22 mouse cellular contexts compared by ENCODE assay signal in genomic region chr2:32860799-32861198, GRCm38 (mm10). TPM values are rescaled to one million over a fixed set of nuclear protein-coding genes. Genes with fewer than 3 reads are reported as not detected.
DNase-seq lines count a peak whose midpoint lies in the region; ATAC-seq and TF ChIP-seq lines count a peak whose summit lies in the region.
"Had no signal": no experiment of that assay in that cellular context is flagged by ENCODE, and none has a peak within 500 bp of the region (broad histone marks: within the 10 kb centered on the region; RNA-seq: fewer than 3 reads in every experiment).

No protein-coding gene starts in this region.

- 79% methylated on average over 8 of the region's 8 CpGs for WGBS in forebrain, embryonic 12.5 days

- H3K9ac ChIP-seq in forebrain, embryonic 12.5 days: no peak overlapping the region
- H3K9ac ChIP-seq: embryonic facial prominence, embryonic 12.5 days had no signal

- no peak for TF ChIP-seq CTCF in E14TG2a.4 (conservative IDR thresholded peaks at IDR 0.05; ENCODE audit: low read length)

- H3K27ac ChIP-seq in forebrain, embryonic 12.5 days: no peak overlapping the region
- H3K27ac ChIP-seq: embryonic facial prominence, embryonic 10.5 days; embryonic facial prominence, embryonic 12.5 days had no signal

- H3K4me1 ChIP-seq in E14TG2a.4 (replicated peaks; ENCODE audit: low read depth, low read length): peaks cover 76% of the 10 kb centered on the region
- H3K4me1 ChIP-seq in forebrain, embryonic 12.5 days: no peaks in the 10 kb centered on the region
- H3K4me1 ChIP-seq: embryonic facial prominence, embryonic 12.5 days had no signal

- no peak overlapping the region for H3K4me2 ChIP-seq in forebrain, embryonic 12.5 days
- H3K4me2 ChIP-seq: embryonic facial prominence, embryonic 12.5 days had no signal

- ATAC-seq in forebrain, embryonic 12.5 days (ENCODE audit: low FRiP score): no peak
- ATAC-seq: CD4-positive, CD25-positive, alpha-beta regulatory T cell, adult 4 months; forebrain, embryonic 14.5 days; forebrain, embryonic 16.5 days had no signal

- H3K4me3 ChIP-seq in E14TG2a.4 (replicated peaks; ENCODE audit: low read length): peak overlapping the region; percentile 79
- no peak overlapping the region for H3K4me3 ChIP-seq in forebrain, embryonic 12.5 days (replicated peaks)
- H3K4me3 ChIP-seq: embryonic facial prominence, embryonic 10.5 days; embryonic facial prominence, embryonic 12.5 days had no signal

- H3K9me3 ChIP-seq in E14TG2a.4 (ENCODE audit: low read length): no peaks in the 10 kb centered on the region
- no peaks in the 10 kb centered on the region for H3K9me3 ChIP-seq in forebrain, embryonic 12.5 days
- H3K9me3 ChIP-seq: embryonic facial prominence, embryonic 10.5 days; embryonic facial prominence, embryonic 12.5 days; G1E had no signal

- H3K36me3 ChIP-seq in E14TG2a.4 (ENCODE audit: insufficient read depth, low read length): peaks cover 8% of the 10 kb centered on the region
- H3K36me3 ChIP-seq in forebrain, embryonic 12.5 days (replicated peaks): no peaks in the 10 kb centered on the region
- H3K36me3 ChIP-seq: embryonic facial prominence, embryonic 10.5 days; embryonic facial prominence, embryonic 12.5 days; G1E had no signal

- no peaks in the 10 kb centered on the region for H3K27me3 ChIP-seq in E14TG2a.4 (ENCODE audit: insufficient read depth, low read length)
- no peaks in the 10 kb centered on the region for H3K27me3 ChIP-seq in forebrain, embryonic 12.5 days
- H3K27me3 ChIP-seq: CH12.LX; embryonic facial prominence, embryonic 12.5 days had no signal

- peak; percentile 80 for DNase-seq in ES-CJ7 (ENCODE audit: low read depth, low spot score)
- DNase-seq in R1 (ENCODE audit: low read depth, low spot score): peak; percentile 85
- no peak for DNase-seq in cerebellum, postnatal 36 days
- no peak for DNase-seq in MN1 (ENCODE audit: low spot score)
- DNase-seq: adrenal gland, adult 2 months; adrenal gland, postnatal 10 days; adrenal gland, postnatal 25 days; B cell, adult 2 months; cerebellum, adult 11 months; cerebellum, adult 18-20 months; cerebellum, adult 8-10 months; cerebellum, adult 9-11 months; cerebellum, postnatal 14 days had no signal

RNA-seq across cellular contexts. Expression of gene Stxbp1, which starts 13.8 kb away (rescaled TPM):
- polyA plus RNA-seq in forebrain, embryonic 12.5 days (2016; fragmentation: Nextera tagmentation; extraction: Ambion mirVana): 68.5 and 73.5 TPM in 2 replicates

RNA-seq across cellular contexts. Expression of gene Fam129b, which starts 15.1 kb away (rescaled TPM):
- 24.6 and 27.3 TPM in 2 replicates for polyA plus RNA-seq in forebrain, embryonic 12.5 days (2016; fragmentation: Nextera tagmentation; extraction: Ambion mirVana)

Comparison
In these comparisons a context has a peak if more than half of its experiments do, and no peak if none do; other contexts are left out.
1. DNase-seq: peak in ES-CJ7 (single experiment) and R1 (single experiment); none in cerebellum, postnatal 36 days (0 of 2) and MN1 (single experiment).